Mouse (Mus musculus) heart, embryonic 16.5 days (tissue): ENCODE results near the gene Acaca. TPM values are rescaled to one million over a fixed set of nuclear protein-coding genes. Genes with fewer than 3 reads are reported as not detected.

Experiments used
- ATAC-seq: fragments of 200-750 bp; cut with Nextera tagmentation; replicated peaks from 2 replicates; pipeline ENCODE4 v1.8.0; 2017; ENCODE audit warnings: moderate number of reproducible peaks; ENCODE audit not compliant: insufficient read depth, low FRiP score; ENCODE audit errors: extremely low read depth
- H3K27ac ChIP-seq: fragments of 300-500 bp; sonication (generic); 2 replicates; pipeline ENCODE4 v1.5.1; 2014; ENCODE audit warnings: mild to moderate bottlenecking, low read length, control low read depth, moderate library complexity
- H3K27me3 ChIP-seq: fragments of 300-500 bp; sonication (generic); 2 replicates; pipeline ENCODE4 v1.6.1; 2014; ENCODE audit warnings: low read length, mixed read lengths; ENCODE audit not compliant: control insufficient read depth, insufficient read depth
- H3K36me3 ChIP-seq: fragments of 300-500 bp; sonication (generic); 2 replicates; pipeline ENCODE4 v1.6.1; 2014; ENCODE audit not compliant: control insufficient read depth, insufficient read depth
- H3K4me1 ChIP-seq: fragments of 300-500 bp; sonication (generic); 2 replicates; pipeline ENCODE4 v1.6.1; 2014; ENCODE audit warnings: low read length, mixed read lengths; ENCODE audit not compliant: control insufficient read depth, insufficient read depth
- H3K4me2 ChIP-seq: fragments of 300-500 bp; sonication (generic); 2 replicates; pipeline ENCODE4 v1.6.1; 2014; ENCODE audit warnings: low read depth, mild to moderate bottlenecking, control low read depth, low read length
- H3K4me3 ChIP-seq: fragments of 300-500 bp; sonication (generic); 2 replicates; pipeline ENCODE4 v1.5.1; 2014; ENCODE audit warnings: mild to moderate bottlenecking, control low read depth, low read length
- H3K9ac ChIP-seq: fragments of 300-500 bp; sonication (generic); 2 replicates; pipeline ENCODE4 v1.6.1; 2014; ENCODE audit warnings: low read length, control low read depth
- H3K9me3 ChIP-seq: fragments of 300-500 bp; sonication (generic); replicated peaks from 2 replicates; pipeline ENCODE4 v1.6.1; 2016; ENCODE audit warnings: low read length; ENCODE audit not compliant: control insufficient read depth
- WGBS: fragments of 180-500 bp; shearing (Covaris S2); extraction: QIAGEN DNeasy Blood & Tissue Kit; methylation state at CpG from one replicate; pipeline ENCODE4 v1.1.7; 2014; 5-methylcytosine and 5-hydroxymethylcytosine counted together
- polyA plus RNA-seq: library from polyadenylated mRNA; unstranded; fragments of >200 nt; fragmentation: Nextera tagmentation; extraction: Ambion mirVana; gene quantifications from 2 replicates; pipeline ENCODE4 v1.2.1, GENCODE M21; 2015

Gene Acaca
- polyA plus RNA-seq, 1 experiment from 2014 or later = 5.1 TPM

- Histone ChIP-seq H3K36me3 (no peaks in the 10 kb centered on the region), H3K4me1 (peaks cover 20% of the 10 kb centered on the region), H3K4me3 (no peak overlapping the region), H3K27ac (no peak overlapping the region), H3K9me3 (no peaks in the 10 kb centered on the region), H3K4me2 (no peak overlapping the region), H3K9ac (no peak overlapping the region), H3K27me3 (no peaks in the 10 kb centered on the region)
- 72% methylated on average over 16 of the region's 16 CpGs for WGBS
- ATAC-seq = no peak
Measured at GRCm38 (mm10) chr11:84348843-84349825, 219.7 kb downstream of the Acaca start.

- no peaks in the 10 kb centered on the region for H3K36me3 ChIP-seq
- ATAC-seq = no peak
- no peaks in the 10 kb centered on the region for H3K27me3 ChIP-seq
- no peak overlapping the region for H3K9ac ChIP-seq
- H3K27ac ChIP-seq = no peak overlapping the region
- peaks cover 11% of the 10 kb centered on the region for H3K4me1 ChIP-seq
- 21% methylated on average over 1 of the region's 1 CpGs for WGBS
- H3K4me2 ChIP-seq = no peak overlapping the region
- no peak overlapping the region for H3K4me3 ChIP-seq
- no peaks in the 10 kb centered on the region for H3K9me3 ChIP-seq
Measured at GRCm38 (mm10) chr11:84351150-84351549, 221.7 kb downstream of the Acaca start.

- Histone ChIP-seq H3K4me2 (no peak overlapping the region), H3K27me3 (no peaks in the 10 kb centered on the region), H3K4me3 (no peak overlapping the region), H3K4me1 (peaks cover 11% of the 10 kb centered on the region), H3K27ac (no peak overlapping the region), H3K9ac (no peak overlapping the region), H3K36me3 (no peaks in the 10 kb centered on the region), H3K9me3 (no peaks in the 10 kb centered on the region)
- no peak for ATAC-seq
- WGBS = 82% methylated on average over 7 of the region's 7 CpGs
Measured at GRCm38 (mm10) chr11:84353058-84353726, 223.7 kb downstream of the Acaca start.

GRCm38 (mm10) chr11:84357304-84357703, 227.8 kb downstream of the Acaca start:
- Histone ChIP-seq H3K9ac (no peak overlapping the region), H3K36me3 (no peaks in the 10 kb centered on the region), H3K4me1 (no peaks in the 10 kb centered on the region), H3K9me3 (no peaks in the 10 kb centered on the region), H3K4me3 (no peak overlapping the region), H3K4me2 (no peak overlapping the region), H3K27me3 (no peaks in the 10 kb centered on the region), H3K27ac (no peak overlapping the region)
- WGBS = 87% methylated on average over 3 of the region's 3 CpGs
- no peak for ATAC-seq

GRCm38 (mm10) chr11:84357771-84358170, 228.3 kb downstream of the Acaca start:
- H3K9ac ChIP-seq = no peak overlapping the region
- no peak overlapping the region for H3K27ac ChIP-seq
- H3K27me3 ChIP-seq = no peaks in the 10 kb centered on the region
- no peaks in the 10 kb centered on the region for H3K4me1 ChIP-seq
- H3K4me2 ChIP-seq = no peak overlapping the region
- no peaks in the 10 kb centered on the region for H3K9me3 ChIP-seq
- WGBS = 73% methylated on average over 2 of the region's 2 CpGs
- no peak overlapping the region for H3K4me3 ChIP-seq
- H3K36me3 ChIP-seq = no peaks in the 10 kb centered on the region
- ATAC-seq = no peak

GRCm38 (mm10) chr11:84361551-84361950, 232.1 kb downstream of the Acaca start:
- no peaks in the 10 kb centered on the region for H3K9me3 ChIP-seq
- H3K4me2 ChIP-seq = no peak overlapping the region
- no peaks in the 10 kb centered on the region for H3K36me3 ChIP-seq
- H3K4me3 ChIP-seq = no peak overlapping the region
- H3K9ac ChIP-seq = no peak overlapping the region
- whole genome bisulfite sequencing = 95% methylated on average over 5 of the region's 5 CpGs
- ATAC-seq = no peak
- no peaks in the 10 kb centered on the region for H3K4me1 ChIP-seq
- H3K27me3 ChIP-seq = no peaks in the 10 kb centered on the region
- no peak overlapping the region for H3K27ac ChIP-seq

- Histone ChIP-seq H3K4me1 (no peaks in the 10 kb centered on the region), H3K9me3 (no peaks in the 10 kb centered on the region), H3K4me2 (no peak overlapping the region), H3K27me3 (no peaks in the 10 kb centered on the region), H3K9ac (no peak overlapping the region), H3K4me3 (no peak overlapping the region), H3K27ac (no peak overlapping the region), H3K36me3 (no peaks in the 10 kb centered on the region)
- ATAC-seq = no peak
- WGBS = 50% methylated on average over 6 of the region's 6 CpGs
Measured at GRCm38 (mm10) chr11:84362633-84363243, 233.3 kb downstream of the Acaca start.

- no peaks in the 10 kb centered on the region for H3K9me3 ChIP-seq
- no peaks in the 10 kb centered on the region for H3K27me3 ChIP-seq
- no peak overlapping the region for H3K4me2 ChIP-seq
- H3K4me1 ChIP-seq = no peaks in the 10 kb centered on the region
- no peak overlapping the region for H3K27ac ChIP-seq
- H3K36me3 ChIP-seq = no peaks in the 10 kb centered on the region
- no peak overlapping the region for H3K9ac ChIP-seq
- ATAC-seq = no peak
- 34% methylated on average over 1 of the region's 1 CpGs for WGBS
- H3K4me3 ChIP-seq = no peak overlapping the region
Measured at GRCm38 (mm10) chr11:84365313-84365712, 235.8 kb downstream of the Acaca start.

- no peaks in the 10 kb centered on the region for H3K36me3 ChIP-seq
- WGBS = 70% methylated on average over 2 of the region's 2 CpGs
- H3K27me3 ChIP-seq = no peaks in the 10 kb centered on the region
- no peaks in the 10 kb centered on the region for H3K4me1 ChIP-seq
- H3K4me3 ChIP-seq = no peak overlapping the region
- no peak overlapping the region for H3K9ac ChIP-seq
- H3K4me2 ChIP-seq = no peak overlapping the region
- ATAC-seq = no peak
- no peaks in the 10 kb centered on the region for H3K9me3 ChIP-seq
- H3K27ac ChIP-seq = no peak overlapping the region
Measured at GRCm38 (mm10) chr11:84368902-84369301, 239.4 kb downstream of the Acaca start.
